Comparison of ENCODE assay signal across 23 mouse cellular contexts in the genomic region with DNA sequence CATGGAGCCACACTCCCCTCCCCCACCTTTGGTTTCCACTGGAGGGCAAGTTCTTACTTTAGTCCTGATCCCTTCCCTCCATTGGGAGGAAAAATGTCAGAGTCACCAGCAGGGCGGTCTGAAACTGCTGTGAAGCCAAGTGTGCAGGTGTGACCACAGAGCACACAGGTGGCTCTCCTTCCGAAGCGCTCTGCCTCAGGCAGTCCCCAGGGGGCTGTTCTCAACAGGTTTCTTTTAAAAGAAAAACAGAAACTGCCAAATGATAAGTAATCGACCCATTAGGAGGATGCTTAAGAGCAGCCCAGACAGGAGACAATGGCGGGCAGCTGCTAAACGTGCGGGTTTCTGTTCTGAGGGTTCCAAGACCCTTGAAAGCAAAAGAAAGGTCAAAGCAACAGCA. TPM values are rescaled to one million over a fixed set of nuclear protein-coding genes. Genes with fewer than 3 reads are reported as not detected.
A peak's percentile ranks its signal among the peaks of the same experiment; 100 is the strongest.
DNase-seq lines count a peak whose midpoint lies in the region; ATAC-seq and TF ChIP-seq lines count a peak whose summit lies in the region.
"Had no signal": no experiment of that assay in that cellular context is flagged by ENCODE, and none has a peak within 500 bp of the region (broad histone marks: within the 10 kb centered on the region; RNA-seq: fewer than 3 reads in every experiment).

No protein-coding gene starts in this region.

- no peaks in the 10 kb centered on the region for H3K27me3 ChIP-seq in heart, postnatal 0 days (ENCODE audit: control insufficient read depth, insufficient read depth, low read length)
- no peaks in the 10 kb centered on the region for H3K27me3 ChIP-seq in heart, embryonic 11.5 days (ENCODE audit: control insufficient read depth, insufficient read depth, low read length)
- H3K27me3 ChIP-seq in embryonic facial prominence, embryonic 15.5 days = no peaks in the 10 kb centered on the region
- H3K27me3 ChIP-seq: embryonic facial prominence, embryonic 13.5 days; midbrain, embryonic 13.5 days; neural tube, embryonic 13.5 days had no signal

- ATAC-seq in heart, postnatal 0 days (ENCODE audit: insufficient read depth, low read depth) = no peak
- no peak for ATAC-seq in heart, embryonic 11.5 days (replicated peaks; ENCODE audit: insufficient number of reproducible peaks, low FRiP score, low TSS enrichment)
- ATAC-seq in embryonic facial prominence, embryonic 15.5 days (ENCODE audit: insufficient number of reproducible peaks, low FRiP score, low TSS enrichment, low read depth) = 0 out of 2 replicates have a peak, but pooled peaks have one; percentile 59
- ATAC-seq: inflammation-experienced regulatory T-cells, adult 6 months; lung, postnatal 0 days; midbrain, embryonic 13.5 days had no signal

- peak; percentile 2 for DNase-seq in heart, postnatal 0 days (ENCODE audit: low spot score)
- peak; percentile 82 for DNase-seq in ES-CJ7 (ENCODE audit: low read depth, low spot score)
- DNase-seq in thymus, postnatal 25 days = peak; percentile 31
- DNase-seq in ovary, postnatal 36 days (ENCODE audit: low spot score) = no peak
- DNase-seq in spleen, postnatal 14 days (ENCODE audit: low spot score in 2 of 2) = no peak
- no peak for DNase-seq in frontal cortex, postnatal 25 days (ENCODE audit: low spot score in 2 of 2)
- DNase-seq: adrenal gland, adult 8-10 months; cerebellum, adult 9-11 months; gastrocnemius, postnatal 25 days; heart, adult 2 months; kidney, adult 2 months; kidney, postnatal 14 days; liver; spleen, adult 18-20 months had no signal

- WGBS in heart, postnatal 0 days = 70% methylated on average over 7 of the region's 7 CpGs
- 55% methylated on average over 7 of the region's 7 CpGs for WGBS in heart, embryonic 11.5 days (ENCODE audit: insufficient replicate concordance)
- 52% methylated on average over 7 of the region's 7 CpGs for WGBS in embryonic facial prominence, embryonic 15.5 days

- H3K4me3 ChIP-seq in heart, postnatal 0 days (ENCODE audit: low read depth, low read length) = no peak overlapping the region
- no peak overlapping the region for H3K4me3 ChIP-seq in heart, embryonic 11.5 days (ENCODE audit: low read depth, low read length)
- no peak overlapping the region for H3K4me3 ChIP-seq in embryonic facial prominence, embryonic 15.5 days (replicated peaks)
- H3K4me3 ChIP-seq: embryonic facial prominence, embryonic 13.5 days; heart, adult 2 months; layer of hippocampus, adult 2 months; midbrain, embryonic 13.5 days; neural tube, embryonic 13.5 days had no signal

- no peak overlapping the region for H3K27ac ChIP-seq in heart, postnatal 0 days (ENCODE audit: low read depth)
- H3K27ac ChIP-seq in heart, embryonic 11.5 days (ENCODE audit: low read depth, low read length) = no peak overlapping the region
- no peak overlapping the region for H3K27ac ChIP-seq in embryonic facial prominence, embryonic 15.5 days (replicated peaks)
- H3K27ac ChIP-seq: embryonic facial prominence, embryonic 13.5 days; heart, adult 2 months; layer of hippocampus, adult 2 months; midbrain, embryonic 13.5 days; neural tube, embryonic 13.5 days; stomach, postnatal 0 days had no signal

- no peak for TF ChIP-seq EP300 in heart, postnatal 0 days (IDR thresholded peaks at IDR 0.05; ENCODE audit: low read depth)

- no peaks in the 10 kb centered on the region for H3K9me3 ChIP-seq in heart, postnatal 0 days (replicated peaks; ENCODE audit: control insufficient read depth, low read length)
- no peaks in the 10 kb centered on the region for H3K9me3 ChIP-seq in heart, embryonic 11.5 days (replicated peaks; ENCODE audit: control insufficient read depth, low read length)
- no peaks in the 10 kb centered on the region for H3K9me3 ChIP-seq in embryonic facial prominence, embryonic 15.5 days (replicated peaks)
- H3K9me3 ChIP-seq: embryonic facial prominence, embryonic 13.5 days; midbrain, embryonic 13.5 days; neural tube, embryonic 13.5 days had no signal

- H3K4me2 ChIP-seq in heart, postnatal 0 days (ENCODE audit: low read depth, low read length) = no peak overlapping the region
- H3K4me2 ChIP-seq in heart, embryonic 11.5 days = no peak overlapping the region
- no peak overlapping the region for H3K4me2 ChIP-seq in embryonic facial prominence, embryonic 15.5 days (replicated peaks)
- H3K4me2 ChIP-seq: embryonic facial prominence, embryonic 13.5 days; midbrain, embryonic 13.5 days; neural tube, embryonic 13.5 days had no signal

- H3K9ac ChIP-seq in heart, postnatal 0 days (replicated peaks; ENCODE audit: low read depth, low read length) = no peak overlapping the region
- no peak overlapping the region for H3K9ac ChIP-seq in heart, embryonic 11.5 days (ENCODE audit: low read depth, low read length)
- H3K9ac ChIP-seq in embryonic facial prominence, embryonic 15.5 days = no peak overlapping the region
- H3K9ac ChIP-seq: embryonic facial prominence, embryonic 13.5 days; midbrain, embryonic 13.5 days; neural tube, embryonic 13.5 days had no signal

- peaks cover 20% of the 10 kb centered on the region for H3K4me1 ChIP-seq in heart, postnatal 0 days (ENCODE audit: control insufficient read depth, insufficient read depth)
- H3K4me1 ChIP-seq in heart, embryonic 11.5 days (ENCODE audit: control insufficient read depth, insufficient read depth, low read length) = peaks cover 21% of the 10 kb centered on the region
- peaks cover 10% of the 10 kb centered on the region; the same call in 1 of the 2 replicates for H3K4me1 ChIP-seq in embryonic facial prominence, embryonic 15.5 days

- H3K36me3 ChIP-seq in heart, postnatal 0 days (replicated peaks; ENCODE audit: control insufficient read depth, insufficient read depth, low read length) = peaks cover 7% of the 10 kb centered on the region; the same call in 1 of the 2 replicates
- H3K36me3 ChIP-seq in heart, embryonic 11.5 days (ENCODE audit: control insufficient read depth, insufficient read depth, low read length) = peaks cover 9% of the 10 kb centered on the region; the same call in 1 of the 2 replicates
- peaks cover 67% of the 10 kb centered on the region for H3K36me3 ChIP-seq in embryonic facial prominence, embryonic 15.5 days

- TF ChIP-seq CTCF in heart, postnatal 0 days (IDR thresholded peaks at IDR 0.05; ENCODE audit: low read depth) = no peak

RNA-seq across cellular contexts. Expression of gene Kirrel, which starts 37.8 kb away (rescaled TPM):
- total RNA-seq in heart, postnatal 0 days (2014; rRNA removed; ENCODE audit: low replicate concordance) = 13.9 and 23.2 TPM in 2 replicates
- polyA plus RNA-seq in heart, postnatal 0 days (2015; fragmentation: Nextera tagmentation; extraction: Ambion mirVana) = 2.6 and 3.5 TPM in 2 replicates
- 9.9 and 12.6 TPM in 2 replicates for polyA plus RNA-seq in heart, embryonic 11.5 days (2014; fragmentation: Nextera tagmentation; extraction: Ambion mirVana)
- 19.6 and 20.1 TPM in 2 replicates for polyA plus RNA-seq in embryonic facial prominence, embryonic 15.5 days (2015; fragmentation: Nextera tagmentation; extraction: Ambion mirVana)
- polyA plus RNA-seq: inflammation-experienced regulatory T-cells, adult 6 months had no signal

Comparison
In these comparisons a context has a peak if more than half of its experiments do, and no peak if none do; other contexts are left out.
1. DNase-seq: peak in heart, postnatal 0 days (single experiment), ES-CJ7 (single experiment) and thymus, postnatal 25 days (single experiment); none in ovary, postnatal 36 days (single experiment), spleen, postnatal 14 days (0 of 2) and frontal cortex, postnatal 25 days (0 of 2).